Mouse (Mus musculus): ENCODE measurements around the gene Il17ra.

DNA sequence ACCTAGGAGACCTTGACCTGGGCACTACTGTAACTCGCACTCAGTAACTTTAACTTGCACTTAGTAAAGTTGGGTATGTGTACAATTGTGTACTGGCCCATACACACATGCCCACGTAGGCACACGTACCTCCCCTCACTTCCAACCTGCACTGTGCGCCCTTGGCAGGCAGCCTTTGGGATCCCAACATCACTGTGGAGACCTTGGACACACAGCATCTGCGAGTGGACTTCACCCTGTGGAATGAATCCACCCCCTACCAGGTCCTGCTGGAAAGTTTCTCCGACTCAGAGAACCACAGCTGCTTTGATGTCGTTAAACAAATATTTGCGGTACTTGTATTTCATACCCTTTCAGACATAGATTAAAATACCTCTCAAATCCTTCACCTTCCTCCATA is 12.2 kb downstream of the Il17ra start:
- TF ChIP-seq POLR2A (IDR thresholded peaks at IDR 0.05; ENCODE audit: insufficient read depth, low read depth, low read length) (no peak), CTCF (IDR thresholded peaks at IDR 0.05; ENCODE audit: insufficient read depth, low read depth, low read length) (no peak)
